Mouse (Mus musculus) adrenal gland, adult 18-20 months (tissue): Measurements from ENCODE around the gene Hipk2. TPM values are rescaled to one million over a fixed set of nuclear protein-coding genes. Genes with fewer than 3 reads are reported as not detected.

Experiments
- DNase-seq, 2 experiments: peaks; one replicate each; pipeline ENCODE4 v3.0.0; 2021 to 2022; ENCODE audit warnings: low spot score in 2 of 2
- total RNA-seq, 2 experiments: library from RNA; stranded (reverse); gene quantifications; 1 replicate in 1 of 2; 2 replicates in 1 of 2; pipeline ENCODE4 v1.2.3; 2021

Gene Hipk2
- total RNA-seq, 2 experiments from 2014 or later, result 102 to 135 TPM

DNA sequence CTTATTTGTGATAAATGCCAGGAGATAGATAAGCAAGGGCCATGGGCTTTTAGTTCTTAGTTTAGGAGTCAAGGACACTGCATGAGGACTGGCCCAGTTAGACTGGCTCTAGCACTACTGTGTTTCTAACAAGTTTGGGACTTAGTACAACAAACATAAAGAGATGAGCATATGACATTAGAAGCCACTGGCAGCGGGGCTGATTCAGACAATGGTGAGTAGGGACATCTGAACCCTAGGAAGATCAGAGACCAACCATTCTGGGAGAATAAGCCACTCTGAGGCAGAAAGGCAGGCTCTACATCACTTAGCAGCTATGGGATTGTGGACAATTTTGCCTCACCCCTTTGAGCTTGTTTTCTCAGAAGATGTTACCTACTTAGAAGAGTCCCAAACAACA lies 79.6 kb downstream of the Hipk2 start:
- peak in 1 of 2 experiments; percentile 12 for DNase-seq

DNA sequence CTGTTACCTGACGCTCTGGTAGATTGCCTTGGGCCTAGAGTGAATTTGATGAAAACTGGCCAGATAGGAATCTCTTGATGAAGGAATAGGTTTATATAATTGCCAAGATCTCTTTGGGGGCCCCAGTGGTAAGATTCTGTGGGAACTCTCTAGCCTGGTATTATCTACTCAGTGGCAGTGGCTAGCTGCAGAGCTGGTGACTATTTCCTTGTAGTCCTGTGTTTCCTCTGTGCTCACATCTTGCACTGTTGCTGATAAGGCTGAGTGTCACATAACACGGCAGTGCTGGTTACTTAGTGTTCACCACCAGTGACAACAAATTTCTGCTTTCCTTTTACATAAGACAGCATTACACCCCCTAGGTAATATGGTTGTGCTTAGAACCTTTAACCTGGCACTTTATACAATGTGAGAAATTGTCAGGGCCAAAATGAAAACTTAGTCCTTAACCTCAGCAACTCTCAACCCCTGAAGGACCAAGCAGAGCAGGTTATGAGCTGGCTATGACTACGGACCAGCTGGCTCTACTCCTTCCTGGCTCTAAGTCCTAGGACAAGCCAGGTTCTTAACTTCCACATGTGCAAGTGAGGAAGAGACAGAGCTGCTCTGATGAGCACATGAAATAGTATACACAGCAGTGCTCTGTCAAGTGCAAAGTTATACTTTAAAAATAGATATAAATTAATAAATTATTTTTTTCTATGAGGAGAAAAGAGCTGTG lies 80.7 kb downstream of the Hipk2 start:
- DNase-seq, result peak in 1 of 2 experiments; percentile 5

DNA sequence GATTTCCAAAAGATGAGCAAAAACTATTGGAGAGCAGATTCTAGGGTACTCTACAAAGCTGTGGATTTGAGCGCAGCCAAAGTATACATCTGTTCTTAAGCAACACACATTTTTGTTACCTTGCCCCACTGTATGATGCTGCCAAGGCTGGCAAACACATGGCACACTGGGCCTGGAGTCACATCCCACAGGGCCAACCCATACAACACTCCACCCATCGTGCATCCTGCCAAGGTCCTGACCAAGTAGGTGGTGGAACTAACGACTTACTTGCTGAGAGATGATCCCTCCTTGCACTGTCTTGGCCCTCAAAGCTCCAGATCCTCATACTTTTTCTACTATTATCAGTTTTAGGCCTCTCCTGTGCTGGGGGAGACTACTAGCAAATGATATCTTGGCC lies 83.0 kb downstream of the Hipk2 start:
- DNase-seq, result peak in 1 of 2 experiments; percentile 23

DNA sequence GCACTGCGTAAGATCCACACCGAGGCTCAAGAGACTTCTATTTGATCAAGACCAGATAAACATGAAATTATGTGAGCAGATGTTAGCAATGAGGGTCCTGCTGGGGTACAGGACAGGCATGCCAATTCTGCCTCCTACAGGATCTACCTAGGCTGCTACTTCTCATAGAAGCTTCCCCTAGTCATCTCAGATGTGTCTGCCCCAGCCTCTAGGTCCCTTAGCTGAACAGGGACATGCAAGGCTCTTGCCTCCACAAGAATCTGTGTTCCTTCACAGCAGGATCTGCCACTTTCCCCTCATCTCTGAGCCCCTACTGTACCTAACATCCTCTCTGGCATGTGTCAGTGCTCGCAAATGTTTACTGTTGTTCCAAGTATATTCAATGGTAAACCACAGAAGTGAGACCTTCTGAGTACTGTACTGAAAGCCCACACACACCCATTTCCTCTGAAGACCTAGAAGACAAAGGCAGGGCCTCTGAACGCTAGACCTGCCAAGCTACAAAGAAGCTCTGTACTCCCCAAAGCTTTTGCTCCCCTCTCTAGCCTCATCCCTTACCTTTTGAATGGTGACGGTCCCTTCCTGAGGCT lies 86.6 kb downstream of the Hipk2 start:
- DNase-seq, result no peak

DNA sequence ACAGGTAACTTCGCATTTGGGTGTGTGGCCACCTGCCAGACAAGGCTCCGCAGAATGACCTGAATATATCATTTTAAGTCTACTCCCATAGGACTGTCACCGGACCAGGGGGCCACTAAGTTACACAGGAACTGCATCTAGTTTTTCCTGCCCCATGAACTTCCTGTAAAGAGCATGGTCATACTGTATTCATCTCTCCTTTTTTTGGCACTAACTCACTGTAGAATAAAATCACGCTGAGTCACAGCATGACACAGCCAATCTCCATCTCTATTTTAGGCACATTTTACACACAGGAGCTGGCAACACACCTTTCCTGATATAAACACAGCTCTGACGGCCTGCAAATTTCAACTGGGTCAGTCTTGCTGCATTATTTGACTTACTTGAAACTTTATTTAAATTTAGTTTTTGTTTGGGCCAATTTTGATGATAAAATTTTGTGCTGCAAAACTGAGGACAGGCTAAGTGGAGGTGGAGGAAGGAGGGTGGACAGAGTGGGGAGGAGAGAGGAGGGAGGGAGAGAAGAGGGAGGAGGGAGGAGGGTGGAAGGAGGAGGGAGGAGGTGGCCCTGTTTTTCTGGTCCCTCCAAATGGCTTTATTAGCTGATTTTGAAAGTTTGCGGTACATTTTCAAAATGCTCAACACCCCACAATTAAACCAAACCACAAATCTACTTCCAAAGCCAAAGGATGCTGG lies 88.0 kb downstream of the Hipk2 start:
- DNase-seq, result no peak

DNA sequence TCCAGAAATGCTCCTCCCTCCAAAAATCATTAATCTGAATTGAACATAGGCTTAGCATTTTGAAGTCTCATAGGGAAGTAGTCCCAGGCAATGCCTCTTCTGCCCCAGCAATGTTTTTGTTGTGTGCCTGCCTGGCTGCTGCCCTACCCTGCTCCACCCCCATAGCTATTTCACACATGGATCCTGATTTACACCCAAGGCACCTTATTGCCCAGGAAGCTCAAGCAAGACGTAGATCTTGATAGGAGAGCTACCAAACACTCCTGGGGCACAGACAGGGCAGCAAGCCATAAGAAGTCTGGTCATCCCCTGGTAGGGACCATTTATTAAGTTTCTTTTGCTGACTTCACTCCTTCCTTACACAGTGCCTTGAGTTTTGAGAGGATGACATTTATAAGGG lies 88.8 kb downstream of the Hipk2 start:
- DNase-seq, result no peak

DNA sequence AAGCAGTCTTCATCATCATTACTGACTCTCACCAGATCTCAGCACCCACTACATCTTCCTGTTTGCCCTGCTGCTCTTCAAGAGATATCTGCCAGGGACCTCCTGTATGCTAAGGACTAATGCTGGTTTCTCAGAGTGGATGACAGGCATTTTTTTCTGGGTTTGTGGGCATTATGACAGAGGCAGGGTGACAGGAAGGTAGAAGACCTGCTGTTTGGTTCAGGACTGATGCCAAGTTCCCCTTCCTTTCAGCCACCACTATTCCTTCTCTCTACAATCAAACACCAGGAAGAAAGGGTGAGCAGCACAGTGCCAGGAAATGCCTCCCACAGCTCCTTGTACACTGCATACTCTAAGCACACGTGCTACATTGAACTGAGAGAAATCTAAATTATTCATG lies 90.2 kb downstream of the Hipk2 start:
- DNase-seq, result no peak

DNA sequence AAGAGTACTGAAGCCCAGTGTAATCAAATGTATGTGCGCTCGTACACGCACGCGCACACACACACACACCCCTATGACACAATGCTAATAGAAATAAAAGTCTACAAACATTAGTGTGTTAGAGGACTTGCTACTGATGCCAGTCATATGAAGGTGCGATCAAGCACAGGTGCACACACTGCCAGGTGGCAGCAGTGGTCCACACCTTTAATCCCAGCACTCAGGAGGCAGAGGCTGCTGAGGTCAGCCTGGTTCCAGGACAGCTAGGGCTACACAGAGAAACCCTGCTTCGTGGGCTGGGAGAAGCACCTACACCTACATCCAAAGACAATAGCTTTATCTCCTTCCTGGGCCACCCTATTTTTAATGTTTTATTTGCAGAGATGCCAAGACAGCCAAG lies 96.6 kb downstream of the Hipk2 start:
- DNase-seq, result no peak

DNA sequence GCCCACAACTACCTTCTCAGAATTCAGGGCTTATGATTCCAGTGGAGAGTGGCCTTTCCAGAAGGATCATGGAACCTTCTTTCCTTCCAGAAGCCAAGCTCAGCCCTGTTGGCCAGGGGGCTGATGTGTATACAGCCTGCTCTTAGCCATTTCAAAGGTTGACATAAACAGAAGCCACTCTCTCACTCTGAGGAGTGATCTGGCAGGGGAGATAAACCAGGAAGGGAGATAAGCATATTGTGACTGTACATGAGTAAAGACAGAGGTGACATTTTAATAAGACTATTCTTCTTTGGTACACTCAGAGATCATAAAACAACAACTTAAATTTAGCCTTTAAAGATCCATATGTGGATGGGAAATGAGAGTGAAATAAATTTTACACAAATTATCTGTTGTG lies 97.1 kb downstream of the Hipk2 start:
- no peak for DNase-seq

DNA sequence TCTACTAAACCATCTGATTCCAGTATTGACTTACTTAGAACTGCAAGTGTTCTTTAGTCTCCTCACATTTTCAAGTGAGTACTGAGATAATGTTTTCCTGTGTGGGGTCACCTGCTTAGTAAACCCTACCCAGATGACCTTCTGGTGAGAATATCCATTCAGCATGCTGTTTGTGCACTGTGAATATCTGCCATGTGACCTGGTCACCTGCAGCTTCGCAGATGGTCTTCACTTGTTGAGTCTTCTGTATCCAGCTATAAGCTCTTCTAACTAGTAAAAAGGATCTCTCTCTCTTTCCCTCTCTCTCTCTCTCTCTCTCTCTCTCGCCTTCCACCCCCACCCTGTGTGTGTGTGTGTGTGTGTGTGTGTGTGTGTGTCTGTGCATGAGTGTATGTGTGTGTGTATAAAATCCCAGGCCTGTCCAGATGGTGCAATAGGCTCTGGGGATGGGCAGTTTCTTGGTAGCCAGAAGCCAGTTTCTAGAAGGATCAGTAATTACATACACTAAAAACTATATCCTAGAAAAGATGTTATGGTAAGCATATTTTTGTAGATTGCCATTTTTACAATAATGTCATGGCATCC lies 99.9 kb downstream of the Hipk2 start:
- DNase-seq, result no peak

DNA sequence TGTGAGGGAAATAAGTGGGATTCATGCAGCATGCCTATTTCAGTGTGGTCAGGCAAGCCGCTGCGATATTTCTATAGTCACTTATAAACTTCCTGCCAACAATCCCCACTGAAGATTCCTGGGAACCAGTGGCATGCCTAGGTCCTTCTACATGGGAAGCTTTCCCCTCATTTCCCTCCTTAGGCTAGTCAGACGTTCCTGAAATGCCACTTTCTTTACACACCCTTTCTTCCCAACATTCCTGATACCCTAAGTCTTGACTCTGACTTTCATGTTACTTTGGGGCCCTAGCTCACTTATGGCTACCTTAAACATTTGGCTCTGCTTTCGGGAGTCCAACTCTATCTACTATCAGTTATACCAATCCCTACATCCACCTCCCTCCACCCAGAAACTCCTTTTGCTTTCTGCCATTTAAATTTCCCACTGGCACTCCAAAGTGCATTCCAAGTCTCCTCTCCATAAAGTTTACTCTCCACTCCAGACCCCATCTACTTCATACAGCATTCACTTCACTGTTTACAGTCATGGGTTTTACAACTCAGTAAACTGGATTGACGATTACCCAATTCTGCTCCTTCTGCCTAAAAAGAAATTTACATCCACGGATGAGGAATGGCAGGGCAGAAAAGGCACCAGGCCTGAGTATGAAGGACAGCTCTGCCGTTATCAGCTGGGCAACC lies 103.0 kb downstream of the Hipk2 start:
- DNase-seq, result no peak

DNA sequence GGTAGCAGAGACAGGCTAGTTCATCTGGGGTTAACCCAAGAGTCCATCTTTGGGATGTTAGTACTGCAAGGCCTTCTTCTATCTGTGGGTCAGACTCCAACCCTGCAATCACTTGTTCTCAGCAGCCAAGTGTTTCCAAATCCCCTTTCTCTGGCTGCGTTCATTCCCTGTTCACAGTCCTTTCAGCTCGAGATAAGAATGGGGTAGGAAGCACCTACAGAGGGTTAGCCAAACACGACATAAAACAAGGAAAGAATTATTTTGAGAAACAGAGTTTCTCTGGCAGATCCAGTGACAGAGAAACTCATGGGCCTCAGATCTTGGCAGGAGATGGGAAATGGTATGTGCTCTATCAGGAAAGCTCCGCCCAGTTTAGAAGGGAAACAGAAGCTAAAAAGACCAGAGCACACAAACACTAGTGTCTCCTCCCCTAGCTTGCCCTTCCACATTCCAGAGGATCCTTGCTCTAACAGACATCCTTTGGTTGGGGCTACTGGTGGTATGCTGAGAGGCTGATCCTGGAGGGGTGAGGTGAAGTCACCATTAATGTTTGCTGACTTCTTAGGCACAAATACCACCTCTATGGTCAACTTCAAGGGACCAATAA lies 104.8 kb downstream of the Hipk2 start:
- DNase-seq, result no peak

DNA sequence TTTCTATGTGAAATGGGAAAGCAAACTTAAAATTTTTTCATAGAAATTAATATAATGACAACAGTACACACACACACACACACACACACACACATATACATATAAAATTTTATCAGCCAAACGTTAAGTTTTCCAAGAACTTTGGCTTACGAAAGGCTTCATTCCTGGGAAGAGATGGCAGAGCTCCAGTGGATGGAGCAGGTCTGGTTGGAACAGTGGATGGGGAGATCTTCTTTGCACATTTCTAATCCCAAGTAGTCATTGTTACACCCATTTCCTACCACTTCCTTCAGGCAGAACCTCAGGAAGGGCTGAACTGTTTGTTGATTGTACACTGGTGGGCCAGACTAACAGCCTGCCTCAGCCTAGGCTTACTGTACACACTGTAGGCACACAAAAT lies 106.3 kb downstream of the Hipk2 start:
- no peak for DNase-seq

DNA sequence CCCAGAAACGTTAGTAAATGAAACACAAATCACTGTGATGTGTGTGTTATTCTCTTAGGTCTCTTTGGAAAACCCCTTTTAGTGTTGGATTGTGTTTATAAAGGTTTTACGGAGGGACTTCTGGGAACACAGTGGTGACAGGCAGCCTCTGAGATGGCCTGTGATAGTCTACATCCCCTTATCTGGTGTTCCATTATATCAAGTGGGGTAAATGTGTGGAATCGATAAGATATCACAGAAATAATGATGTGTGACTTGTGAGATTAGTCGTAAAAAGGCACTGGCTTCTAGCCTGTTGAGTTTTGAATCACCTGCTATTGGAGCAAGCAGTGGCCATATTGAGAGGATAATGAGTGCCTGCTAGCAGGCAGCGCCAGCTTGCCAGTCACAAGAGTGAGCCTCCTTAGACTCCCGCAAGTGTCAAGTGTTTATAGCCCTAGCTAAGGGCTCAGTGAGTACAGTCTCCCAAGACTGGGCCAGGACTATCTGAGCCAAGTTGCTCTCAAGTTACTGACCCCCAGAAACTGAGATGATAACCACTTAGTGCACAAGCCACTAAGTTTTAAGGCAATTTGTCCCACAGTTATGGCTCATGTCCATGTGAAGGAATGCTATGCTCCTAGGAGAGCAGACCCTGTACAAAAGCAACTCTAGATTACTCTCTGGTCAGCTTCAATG lies 113.2 kb downstream of the Hipk2 start:
- no peak for DNase-seq

DNA sequence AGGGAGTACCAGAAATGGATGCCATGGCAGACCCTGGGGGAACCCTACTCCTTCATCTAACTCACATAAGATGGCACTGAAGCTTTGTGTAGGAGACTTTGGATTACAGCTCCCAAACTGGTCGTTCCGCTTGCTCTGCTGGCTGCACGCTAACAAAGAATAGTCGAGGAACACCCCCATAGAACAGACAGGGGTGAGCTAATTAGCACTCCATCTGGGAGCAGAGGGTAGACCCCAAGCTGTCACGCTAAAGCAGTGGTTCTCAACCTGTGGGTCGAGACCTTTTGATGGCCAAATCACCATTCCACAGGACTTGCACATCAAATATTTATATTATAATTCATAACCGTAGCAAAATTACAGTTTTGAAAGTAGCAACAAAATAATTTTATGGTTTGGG lies 114.0 kb downstream of the Hipk2 start:
- no peak for DNase-seq

DNA sequence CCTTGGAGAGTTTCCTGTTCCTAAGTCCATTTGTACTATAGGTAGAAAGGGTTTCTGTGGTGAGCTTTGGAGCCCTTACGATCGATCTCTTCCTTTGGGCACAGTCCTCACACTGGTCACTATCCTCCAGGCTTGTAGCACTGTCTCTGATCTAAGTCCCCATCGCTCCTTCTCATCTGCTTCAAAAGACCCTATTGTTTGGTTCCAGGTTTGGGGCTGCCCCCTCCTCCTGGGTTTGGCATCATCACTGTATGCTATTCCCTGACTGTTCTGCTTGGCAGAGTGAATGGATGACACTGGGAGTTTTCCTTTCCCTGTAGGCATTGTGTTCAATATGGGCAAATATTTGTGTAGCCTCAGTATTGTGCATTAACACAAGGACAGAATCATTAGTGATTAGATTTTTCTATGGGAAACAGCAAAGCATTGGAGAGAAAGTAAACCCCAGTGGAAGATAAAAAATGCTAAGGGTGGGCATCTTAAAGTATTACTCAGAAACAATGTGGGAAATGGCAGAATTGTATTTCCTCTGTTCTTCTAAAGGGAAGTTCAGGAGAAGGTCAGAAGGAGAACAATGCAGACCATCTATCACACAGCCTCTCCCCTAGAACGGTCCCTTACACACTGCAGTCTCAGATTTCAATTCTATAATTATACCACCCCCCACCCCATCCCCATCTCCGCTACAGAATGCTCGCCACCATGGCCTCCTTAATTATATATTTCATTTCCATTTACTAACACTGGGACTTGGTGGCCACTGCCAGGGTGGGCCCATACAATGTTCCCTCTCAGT lies 114.9 kb downstream of the Hipk2 start:
- no peak for DNase-seq

DNA sequence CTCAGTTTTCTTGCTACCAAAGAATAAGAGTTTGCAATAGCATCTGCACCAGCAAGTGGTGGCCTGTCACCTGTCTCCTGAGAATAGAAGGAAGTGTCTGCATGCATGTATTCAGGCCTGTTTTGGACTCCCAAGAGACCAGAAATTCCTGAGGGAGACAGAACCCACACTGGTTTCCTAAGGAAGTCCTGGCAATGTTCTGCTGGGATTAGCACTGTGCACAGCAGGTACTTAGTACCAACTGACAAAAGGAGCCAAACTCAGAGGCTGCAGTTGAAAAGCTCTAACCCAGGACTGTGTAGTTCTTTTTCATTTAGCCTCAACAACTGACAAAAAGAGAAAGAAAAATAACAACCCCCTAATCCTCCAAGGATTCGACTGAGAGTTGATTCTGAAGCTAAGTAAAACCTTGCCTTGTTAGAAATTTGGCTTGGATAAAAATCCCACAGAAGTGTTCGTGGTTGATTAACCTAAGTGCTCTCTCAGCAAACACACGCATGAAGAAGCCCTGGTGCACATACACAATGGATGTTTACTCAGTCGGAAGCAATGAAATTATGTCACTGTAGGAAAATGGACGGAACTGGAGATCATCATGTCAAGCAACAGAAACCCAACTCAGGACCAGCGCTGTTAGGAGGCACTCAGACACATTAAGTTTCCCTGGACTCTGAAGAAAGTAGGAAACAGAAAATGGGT lies 115.9 kb downstream of the Hipk2 start:
- no peak for DNase-seq

DNA sequence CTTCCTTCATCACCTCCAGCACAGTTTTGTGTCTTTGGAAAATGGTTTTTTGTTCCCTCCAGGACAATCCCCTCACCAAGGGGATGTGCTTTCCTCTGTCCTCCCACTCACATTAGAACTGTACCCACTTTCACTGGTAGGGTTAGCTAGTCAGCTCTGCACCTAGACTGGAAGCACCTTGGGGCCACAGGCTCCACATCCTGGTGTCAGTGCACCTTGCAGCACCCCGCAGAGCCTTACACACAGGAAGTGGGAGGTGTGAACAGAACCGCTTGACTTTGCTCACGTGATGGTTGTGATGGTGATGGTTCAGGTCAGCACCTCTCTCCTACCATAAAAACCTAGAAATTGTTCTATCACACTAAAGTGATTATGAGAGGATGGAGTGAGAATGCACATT lies 116.8 kb downstream of the Hipk2 start:
- DNase-seq, result no peak

DNA sequence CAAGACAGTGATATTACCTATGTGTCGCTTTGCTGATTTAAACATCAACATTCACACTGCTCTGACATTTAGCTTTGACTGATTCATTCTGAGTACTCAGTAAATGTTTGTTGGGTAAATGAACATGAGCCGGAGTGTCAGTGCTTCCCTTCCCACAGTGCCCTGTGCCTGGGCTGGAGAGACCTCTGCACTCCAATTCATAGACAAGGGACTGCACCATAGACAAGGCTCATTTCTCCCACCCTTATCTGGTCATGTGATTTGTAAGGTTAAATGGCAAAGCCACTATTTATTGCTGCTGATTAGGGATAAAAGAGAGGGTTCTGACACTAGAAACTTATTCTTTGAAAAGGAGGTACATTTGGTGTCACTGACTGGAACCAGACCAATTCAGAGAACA lies 118.4 kb downstream of the Hipk2 start:
- DNase-seq, result no peak
